Mouse (Mus musculus) erythroblast, adult 5-6 weeks (primary cell): Measurements from ENCODE around the gene Atp5h. TPM values are rescaled to one million over a fixed set of nuclear protein-coding genes. Genes with fewer than 3 reads are reported as not detected.
A peak's percentile ranks its signal among the peaks of the same experiment; 100 is the strongest.

Experiments
- ATAC-seq: replicated peaks from 2 replicates; pipeline ENCODE4 v1.8.0; 2016; ENCODE audit warnings: moderate number of reproducible peaks, mild to moderate bottlenecking, moderate TSS enrichment, inconsistent platforms; ENCODE audit not compliant: poor library complexity, low FRiP score, severe bottlenecking
- total RNA-seq, 2 experiments: library from RNA; stranded (forward) in 1 of 2; stranded (reverse) in 1 of 2; fragments of 150-400 nt in 1 of 2; fragments of 200-764, 138-1000 nt in 1 of 2; gene quantifications; 2 replicates each; pipeline versions ENCODE4 v1.2.3 to v1.2.4; 2015 to 2017; ENCODE audit warnings: low replicate concordance in 2 of 2

Atp5h gene
- total RNA-seq, 2 experiments from 2014 or later = 240 to 306 TPM

DNA sequence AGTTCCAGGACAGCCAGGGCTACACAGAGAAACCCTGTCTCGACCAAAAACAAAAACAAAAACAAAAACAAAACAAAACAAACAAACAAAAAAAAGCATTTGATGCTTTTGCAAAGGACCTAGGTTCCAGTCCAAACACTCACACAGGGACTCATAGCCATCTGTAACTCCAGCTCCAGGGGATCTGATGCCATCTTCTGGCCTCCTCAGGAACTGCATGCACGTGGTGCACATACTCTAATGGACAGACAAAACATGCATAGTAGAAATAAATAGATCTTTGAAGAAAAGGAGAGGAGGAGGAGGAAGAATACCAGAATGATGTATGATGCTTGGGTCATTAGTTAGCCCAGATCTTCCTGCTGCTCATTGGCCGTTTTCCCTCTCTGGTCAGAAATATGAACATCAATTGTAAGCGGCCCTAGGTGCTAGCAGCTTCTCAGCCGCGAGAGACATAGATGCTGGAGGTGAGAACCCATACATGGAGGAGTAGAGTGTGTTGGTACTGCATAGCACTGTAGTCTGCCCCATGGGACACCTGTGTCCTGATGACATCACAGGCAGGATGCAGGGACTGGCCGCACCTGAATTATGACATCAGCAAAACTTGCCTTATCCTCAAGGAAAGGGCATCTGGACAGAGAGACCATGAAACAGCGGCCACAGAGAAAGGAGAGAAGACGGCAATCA is 20.3 kb upstream of the Atp5h start, which contains the start of gene Trim80:
Gene Trim80, plus strand, starts transcription at position 640 of the 690 bp plus-strand sequence.
- ATAC-seq = no peak

DNA sequence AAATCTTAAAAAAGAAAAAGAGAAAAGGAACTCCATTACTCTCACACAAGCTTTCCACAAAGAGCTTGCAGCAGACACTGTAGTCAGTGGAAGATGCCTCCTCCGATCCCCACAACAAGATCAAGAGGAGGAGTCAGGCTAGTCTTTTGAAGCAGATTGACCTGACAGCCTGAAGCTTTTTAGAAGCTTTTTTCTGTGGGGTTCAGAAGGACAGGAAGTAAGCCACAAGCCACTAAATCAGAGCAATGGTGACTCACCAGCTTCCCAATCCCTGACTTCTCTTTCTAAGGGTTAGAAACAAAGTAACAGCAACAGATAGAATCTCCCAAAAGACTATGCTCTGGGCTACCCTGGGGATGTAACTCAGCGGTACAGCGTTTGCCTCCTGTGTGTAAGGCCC is 19.6 kb upstream of the Atp5h start:
- ATAC-seq = no peak

GRCm38 (mm10) chr11:115437571-115438122 is 17.9 kb upstream of the Atp5h start:
- no peak for ATAC-seq

GRCm38 (mm10) chr11:115435596-115436337 is 16.0 kb upstream of the Atp5h start:
- ATAC-seq = no peak

DNA sequence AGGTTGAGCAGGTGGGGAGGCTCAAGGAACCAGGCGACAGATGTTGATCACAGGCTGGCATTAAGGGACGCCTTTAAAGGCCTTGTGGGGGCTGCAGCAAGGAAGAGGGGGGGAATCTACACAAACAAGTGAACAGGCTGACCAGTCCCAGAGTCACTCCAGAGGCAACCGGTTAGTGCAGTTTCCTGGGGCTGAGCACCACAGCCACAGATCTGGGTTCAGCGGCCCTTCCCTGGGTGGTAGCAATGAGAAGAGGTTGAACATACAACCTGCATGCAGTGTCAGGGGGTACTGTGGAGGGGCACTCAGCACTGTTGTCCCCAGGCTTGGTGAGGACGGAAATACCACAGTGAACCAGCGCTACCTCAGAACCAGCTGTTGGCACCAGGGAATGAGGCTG is 13.6 kb upstream of the Atp5h start:
- no peak for ATAC-seq

GRCm38 (mm10) chr11:115432814-115433213 is 13.1 kb upstream of the Atp5h start:
- ATAC-seq = no peak

DNA sequence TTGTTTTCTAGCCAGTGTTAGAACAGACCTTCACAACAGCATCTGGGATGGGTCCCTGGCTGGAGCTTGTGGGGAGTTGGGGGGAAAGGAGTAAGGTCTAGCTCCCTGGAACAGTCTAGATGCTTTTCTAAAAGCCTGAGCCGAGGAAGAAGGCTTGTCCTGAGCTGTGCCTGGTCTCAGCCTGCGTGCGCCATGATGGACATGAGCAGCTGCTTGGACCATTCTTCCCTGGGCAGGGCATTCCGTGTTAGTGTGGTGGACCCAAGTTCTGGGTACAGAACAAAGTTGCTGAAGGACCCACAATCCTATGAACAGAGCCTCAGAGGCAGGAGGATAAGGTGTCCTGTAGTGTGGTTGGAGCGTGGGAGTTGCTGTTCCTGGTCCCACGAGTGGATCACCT is 10.8 kb upstream of the Atp5h start:
- ATAC-seq = no peak

GRCm38 (mm10) chr11:115429307-115429706 is 9.5 kb upstream of the Atp5h start:
- no peak for ATAC-seq

DNA sequence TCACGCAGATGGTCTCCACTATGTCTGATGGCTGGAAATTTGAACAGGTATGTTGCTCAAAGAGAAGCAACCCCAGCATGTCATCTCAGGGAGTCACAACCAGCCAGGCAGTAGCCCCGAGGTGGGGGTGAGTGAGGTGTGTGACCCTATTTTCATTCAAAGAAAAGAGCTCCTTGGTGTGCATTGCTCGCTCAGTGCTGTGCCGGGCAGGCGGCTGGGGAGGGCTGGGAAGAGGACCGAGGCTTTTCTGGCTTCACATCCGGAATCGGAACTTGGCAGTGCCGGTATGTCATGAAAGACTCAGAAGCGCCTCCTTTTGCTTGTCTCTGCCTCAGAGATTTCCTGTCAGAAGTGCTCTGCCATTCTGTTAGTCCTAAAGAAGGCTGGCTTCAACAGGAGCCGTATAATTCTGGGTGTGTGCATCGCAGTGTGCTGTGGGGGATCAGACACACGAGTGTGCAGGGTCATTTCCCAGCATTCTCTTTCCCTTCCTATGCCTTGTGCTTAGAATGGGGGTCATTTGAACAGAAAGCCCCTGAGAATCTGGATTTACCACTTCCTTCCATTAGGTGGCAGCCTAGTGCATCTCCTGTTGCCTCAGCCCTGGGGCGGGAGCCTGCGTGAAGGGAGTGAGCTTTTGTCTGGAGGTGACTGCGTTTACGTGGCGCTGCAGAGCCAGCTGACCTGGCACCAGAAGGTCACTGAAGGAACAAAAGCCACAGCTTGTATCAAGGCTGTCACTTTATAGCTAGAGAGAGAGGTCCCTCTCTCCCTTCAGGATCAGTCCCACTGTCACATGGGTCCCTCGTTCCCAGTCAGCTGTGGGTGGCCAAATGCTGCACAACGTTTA is 7.9 kb upstream of the Atp5h start:
- ATAC-seq = peak; percentile 77

GRCm38 (mm10) chr11:115425671-115426070 is 5.9 kb upstream of the Atp5h start:
- ATAC-seq = no peak

GRCm38 (mm10) chr11:115424666-115425065 is 4.9 kb upstream of the Atp5h start:
- no peak for ATAC-seq

DNA sequence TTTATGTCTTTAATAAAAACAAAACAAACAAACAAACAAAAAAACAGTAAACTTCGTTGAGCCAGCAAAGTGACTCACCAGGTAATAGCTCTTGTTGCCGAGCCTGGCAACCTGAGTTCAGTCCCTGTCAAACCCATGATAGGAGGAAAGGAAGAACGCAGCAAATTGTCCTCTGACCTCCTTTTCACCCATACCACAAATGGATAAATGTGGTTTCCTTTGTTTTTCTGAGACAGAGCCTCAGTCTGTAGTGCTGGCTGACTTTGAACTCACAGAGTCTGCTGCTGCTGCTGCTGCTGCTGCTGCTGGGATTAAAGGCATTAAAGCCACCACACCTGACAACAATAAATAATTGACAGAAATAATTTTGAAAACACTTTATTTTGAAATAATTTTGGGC is 3.3 kb upstream of the Atp5h start:
- ATAC-seq = no peak

DNA sequence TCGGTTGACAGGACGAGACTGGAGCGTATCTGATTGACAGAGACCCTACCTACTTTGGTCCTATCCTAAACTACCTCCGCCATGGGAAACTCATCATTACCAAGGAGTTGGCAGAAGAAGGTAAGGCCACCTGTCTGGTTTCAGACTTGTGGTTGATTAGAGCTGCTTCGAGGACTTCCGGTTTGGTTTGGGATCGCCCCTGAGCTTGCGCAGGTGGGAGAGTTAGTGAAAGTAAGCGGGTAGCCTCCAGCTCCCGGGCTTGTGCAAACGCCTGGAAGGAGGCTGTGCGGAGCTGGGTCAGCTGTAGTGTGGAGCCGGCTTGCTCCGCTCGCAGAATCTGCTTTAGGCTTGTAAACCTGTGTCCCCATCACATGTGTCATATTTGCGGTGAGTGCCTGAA is 2.2 kb upstream of the Atp5h start:
- ATAC-seq = no peak

- no peak for ATAC-seq
These were observed 1.6 kb upstream of the Atp5h start for GRCm38 (mm10) chr11:115421328-115421727.

DNA sequence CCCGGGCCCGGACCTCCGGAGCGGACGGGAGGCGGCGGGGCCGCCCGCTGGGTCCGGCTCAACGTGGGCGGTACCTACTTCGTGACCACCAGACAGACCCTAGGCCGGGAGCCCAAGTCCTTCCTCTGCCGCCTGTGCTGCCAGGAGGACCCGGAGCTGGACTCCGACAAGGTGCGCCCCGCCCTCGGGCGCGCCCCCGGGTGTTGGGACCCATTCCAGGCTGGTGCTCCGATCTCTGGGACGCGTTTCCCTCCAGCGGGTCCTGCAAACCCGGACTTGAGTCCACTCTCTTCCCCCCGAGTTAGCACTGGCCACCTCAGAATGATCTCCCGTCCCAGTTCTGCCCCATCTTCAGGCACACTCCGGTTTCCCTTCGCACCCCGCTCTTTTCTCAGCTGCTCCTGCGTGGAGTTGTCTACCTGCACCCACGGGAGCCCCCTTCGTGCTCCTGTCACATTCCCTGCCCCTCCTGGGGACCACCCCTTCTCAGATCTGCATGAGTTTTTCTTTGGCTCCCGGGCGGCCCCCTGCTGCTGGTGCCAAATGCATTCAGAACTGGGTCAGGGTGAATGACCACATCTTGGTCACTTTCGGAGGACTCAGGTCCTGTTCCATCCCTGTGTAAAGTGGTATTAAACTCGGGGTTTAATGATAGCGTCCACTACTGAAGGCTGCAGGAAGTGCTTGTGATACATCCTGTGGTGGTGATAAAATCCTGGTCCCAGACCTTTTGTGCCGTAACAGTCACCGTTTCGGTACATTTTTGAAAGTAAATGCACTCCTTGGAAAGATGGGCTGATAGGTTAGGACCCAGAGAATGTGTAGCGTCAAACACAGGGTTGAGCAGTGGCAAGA is 801 bp upstream of the Atp5h start:
- ATAC-seq = peak; percentile 45

GRCm38 (mm10) chr11:115409556-115409955 is 10.2 kb downstream of the Atp5h start:
- no peak for ATAC-seq

DNA sequence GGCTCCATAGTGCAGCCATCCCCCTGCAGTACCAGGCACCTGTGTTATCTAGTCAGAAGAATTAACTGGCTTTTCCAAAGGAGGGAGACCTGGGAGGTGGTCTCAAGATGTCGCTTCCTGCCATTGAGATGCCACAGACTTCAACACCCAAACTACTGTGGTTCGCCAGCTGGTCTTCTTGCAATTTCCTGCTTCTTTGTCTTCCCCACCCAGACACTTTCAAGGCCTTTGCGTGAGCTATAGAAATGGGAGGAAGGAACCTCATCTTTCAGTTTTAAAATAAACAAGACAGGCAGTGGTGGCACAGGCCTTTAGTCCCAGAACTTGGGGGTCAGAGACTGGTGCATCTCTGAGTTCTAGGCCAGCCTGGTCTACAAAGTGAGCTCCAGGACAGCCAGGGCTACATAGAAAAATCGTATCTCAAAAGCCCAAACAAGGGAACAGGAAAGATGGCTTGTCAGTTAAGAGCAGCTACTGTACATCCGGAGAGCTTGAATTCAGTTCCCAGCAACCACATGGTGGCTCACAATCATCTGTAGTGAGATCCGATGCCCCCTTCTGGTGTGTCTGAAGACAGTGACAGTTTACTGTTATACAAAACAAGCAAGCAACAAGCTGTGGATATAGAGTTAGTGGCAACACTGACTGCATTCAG is 11.4 kb downstream of the Atp5h start:
- no peak for ATAC-seq

DNA sequence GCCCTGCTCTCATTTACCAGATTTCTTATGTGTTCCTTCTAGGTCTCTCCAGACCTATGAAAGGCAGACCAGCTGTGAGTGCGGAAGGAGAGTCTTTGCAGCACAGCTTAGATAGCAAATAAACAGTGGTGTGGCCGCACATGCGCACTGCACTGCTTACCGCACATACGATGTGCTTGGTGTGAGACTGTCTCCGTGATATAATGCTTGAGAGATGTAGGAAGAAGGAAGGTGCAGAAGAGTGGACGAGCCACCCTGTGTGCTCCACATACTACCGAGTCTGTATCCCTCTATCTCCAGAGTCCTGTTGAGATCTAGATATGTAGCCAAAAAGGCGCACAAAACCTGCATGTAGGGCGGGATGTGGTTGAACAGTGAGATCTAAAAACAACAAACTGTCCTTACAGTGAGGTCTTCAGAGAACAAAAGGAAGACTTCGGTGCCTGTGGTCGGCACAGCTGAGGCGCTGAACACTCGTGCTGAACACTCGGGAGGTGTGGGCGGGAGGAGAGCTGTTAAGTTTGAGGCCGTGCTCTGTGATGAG is 12.8 kb downstream of the Atp5h start:
- ATAC-seq = no peak

DNA sequence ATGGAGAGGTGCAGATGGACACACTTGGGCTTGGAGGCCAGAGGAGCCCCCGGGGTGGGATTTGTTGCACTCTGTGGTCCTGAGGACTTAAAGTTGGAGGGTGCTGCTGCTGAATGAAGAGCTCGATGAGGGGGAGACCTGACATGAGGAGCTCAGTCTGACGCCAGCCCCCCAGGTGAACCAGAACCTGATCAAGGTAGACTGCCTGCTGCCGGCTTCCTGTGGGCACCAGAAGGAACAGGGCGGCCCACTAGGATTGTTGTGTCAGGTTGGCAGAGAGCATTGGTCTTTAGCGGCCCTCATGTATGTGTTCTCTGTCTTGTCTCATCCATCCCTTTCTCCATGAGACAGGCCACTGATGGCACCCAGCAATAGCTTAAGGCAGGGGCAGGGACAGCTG is 14.0 kb downstream of the Atp5h start:
- no peak for ATAC-seq
